Mouse (Mus musculus): Measurements from ENCODE around the gene Fam107b.

- TF ChIP-seq CTCF (IDR thresholded peaks at IDR 0.05; ENCODE audit: low read depth, low read length) (no peak), POLR2A (IDR thresholded peaks at IDR 0.05; ENCODE audit: borderline replicate concordance, low read depth, low read length) (no peak)
Measured at GRCm38 (mm10) chr2:3729586-3729985, 159.3 kb downstream of the Fam107b start.

Measured in bone marrow macrophage, adult 2 months (primary cell).